Mouse (Mus musculus) frontal cortex, postnatal 36 days (tissue): ENCODE results near the gene Islr2.
"Not testable (repeated sequence)": the region's sequence is repeated elsewhere in the genome, so short reads cannot be mapped to it uniquely, and the experiment has no call there.

Experiments
- DNase-seq, 2 experiments: peaks; one replicate each; pipeline ENCODE4 v3.0.0; 2022; ENCODE audit warnings: low spot score in 2 of 2

The Islr2 gene

DNA sequence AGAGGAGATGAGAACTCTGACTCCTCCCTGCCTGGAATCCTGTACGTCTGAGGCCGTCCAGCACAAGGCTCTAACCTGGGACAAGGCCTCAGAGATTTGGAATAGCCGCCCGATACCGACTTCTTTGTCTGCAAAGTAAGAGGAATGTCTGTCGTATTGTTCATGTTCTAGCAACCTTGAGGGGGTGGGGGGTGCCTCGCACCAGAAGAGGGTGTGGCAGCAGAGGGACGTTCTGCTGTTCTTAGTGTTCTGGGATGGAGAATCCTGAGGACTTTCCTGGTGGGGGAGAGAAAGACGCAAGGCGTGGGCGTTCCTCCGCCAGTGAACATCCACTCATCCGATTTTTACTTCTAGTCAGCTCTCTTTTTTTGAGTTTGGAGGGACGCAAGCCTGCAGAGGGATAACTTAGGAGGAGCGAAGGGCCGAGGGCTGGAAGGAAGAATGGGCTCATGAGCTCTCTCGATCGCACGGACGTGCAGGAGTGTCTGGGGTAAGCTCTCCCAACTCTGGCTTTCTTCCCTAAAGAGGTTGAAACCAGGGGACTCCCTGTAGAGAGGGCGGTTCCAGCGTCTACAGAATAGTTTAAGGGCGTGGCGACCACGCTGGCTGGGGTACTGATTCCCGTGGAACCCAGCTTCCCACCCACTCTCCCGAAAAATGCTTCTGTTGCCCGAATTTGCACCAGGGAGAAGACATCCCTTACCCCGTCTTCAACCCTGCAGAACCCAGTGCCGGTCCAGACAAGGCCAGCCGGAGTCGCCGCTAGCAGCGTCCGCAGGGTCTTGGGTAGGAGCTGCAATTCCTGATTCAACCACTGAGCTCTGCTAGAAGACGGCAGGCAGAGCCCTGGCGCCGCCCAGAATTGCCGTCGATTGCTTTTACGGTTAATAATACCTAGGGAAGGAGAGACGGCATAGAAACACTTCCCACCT, at the start of gene Islr2, which contains the start of gene Islr:
TSS of gene Islr2 (minus strand) at position 804 of the 932 bp plus-strand sequence.
TSS of gene Islr (minus strand) at position 791 of the 932 bp plus-strand sequence.
- peak in 1 of 2 experiments; percentile 37 for DNase-seq

DNA sequence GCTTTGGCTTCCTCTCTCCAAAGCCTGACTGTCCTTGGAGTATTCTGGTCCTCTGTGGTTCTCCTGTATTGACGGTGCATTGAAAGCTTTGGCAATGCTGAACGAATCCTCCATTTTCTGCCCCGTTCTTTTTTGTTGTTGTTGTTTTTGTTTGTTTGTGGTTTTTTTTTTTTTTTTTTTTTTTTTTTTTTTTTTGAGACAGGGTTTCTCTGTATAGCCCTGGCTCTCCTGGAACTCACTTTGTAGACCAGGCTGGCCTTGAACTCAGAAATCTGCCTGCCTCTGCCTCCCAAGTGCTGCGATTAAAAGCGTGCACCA, 49.6 kb upstream of the Islr2 start:
- DNase-seq, result not testable (repeated sequence)

DNA sequence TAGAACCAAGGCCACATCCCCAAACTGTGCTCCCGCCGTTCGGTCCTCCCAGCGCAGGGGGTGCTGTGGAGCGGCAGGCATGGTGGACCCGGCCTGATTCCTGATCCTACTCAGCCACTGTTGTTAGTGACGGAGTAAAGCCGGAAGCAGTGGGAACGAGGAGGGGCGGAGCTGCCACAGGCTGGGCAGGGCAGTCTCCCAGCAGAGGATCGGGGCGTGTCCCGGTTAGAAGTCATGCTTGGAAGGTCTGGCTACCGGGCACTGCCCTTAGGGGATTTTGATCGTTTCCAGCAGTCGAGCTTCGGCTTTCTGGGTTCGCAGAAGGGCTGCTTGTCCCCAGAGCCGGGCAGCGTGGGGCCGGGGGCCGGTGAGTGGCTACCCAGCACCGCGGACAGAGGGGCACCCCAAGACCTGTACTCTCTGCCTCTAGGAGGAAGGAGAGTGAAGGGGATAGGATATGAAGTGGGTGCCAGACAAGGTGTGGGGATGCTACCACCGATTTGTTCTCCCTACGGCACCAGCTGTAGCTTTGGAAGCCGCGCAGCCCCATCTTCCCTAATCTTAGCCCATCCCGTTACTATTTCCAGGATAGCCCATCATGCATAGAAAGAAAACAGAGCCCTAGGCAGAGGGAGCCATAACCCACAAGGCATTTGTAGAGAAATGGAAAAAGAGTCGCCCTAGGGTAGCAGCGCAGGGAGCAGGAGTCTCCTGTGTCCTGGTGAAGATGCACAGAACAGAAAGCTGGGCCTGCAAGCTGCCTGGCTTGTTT, 49.1 kb upstream of the Islr2 start, which contains the start of gene Stoml1:
TSS of gene Stoml1 (plus strand) at position 132 of the 772 bp plus-strand sequence.
- peak; percentile 91 to 93 for DNase-seq

DNA sequence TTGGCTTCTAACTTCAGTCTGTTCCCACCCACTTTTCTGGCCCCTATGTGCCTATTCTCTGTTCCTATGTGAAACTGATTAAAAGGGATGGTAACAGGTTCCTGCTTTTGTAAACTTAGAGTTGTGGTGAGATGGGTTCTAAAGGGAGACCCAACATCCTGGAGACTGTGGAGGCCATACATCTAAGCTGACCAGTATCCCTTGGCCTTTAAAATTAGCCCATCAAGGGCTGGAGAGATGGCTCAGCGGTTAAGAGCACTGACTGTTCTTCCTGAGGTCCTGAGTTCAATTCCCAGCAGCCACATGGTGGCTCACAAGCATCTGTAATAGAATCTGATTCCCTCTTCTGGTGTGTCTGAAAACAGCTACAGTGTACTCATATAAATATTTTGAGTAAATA, 46.6 kb upstream of the Islr2 start:
- not testable (repeated sequence) for DNase-seq

DNA sequence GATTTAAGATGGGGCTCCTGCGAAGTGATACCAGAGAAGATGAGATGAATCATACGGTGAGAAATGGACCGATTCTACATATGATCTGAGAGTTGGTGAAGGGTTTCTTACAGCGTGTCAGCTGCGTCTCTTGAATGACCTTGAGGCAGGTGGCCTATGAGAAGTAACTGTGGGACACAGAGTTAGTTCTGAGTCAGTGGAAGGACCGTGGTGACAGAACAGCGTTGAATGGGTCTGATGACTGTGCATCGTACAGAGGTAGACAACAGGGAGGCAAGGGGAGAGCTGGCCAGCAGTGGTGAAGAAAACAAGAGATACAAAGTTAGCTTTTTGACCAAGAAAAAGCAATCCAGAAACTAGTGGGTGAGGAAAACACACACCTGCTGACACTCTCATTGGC, 46.2 kb upstream of the Islr2 start:
- DNase-seq, result no peak

DNA sequence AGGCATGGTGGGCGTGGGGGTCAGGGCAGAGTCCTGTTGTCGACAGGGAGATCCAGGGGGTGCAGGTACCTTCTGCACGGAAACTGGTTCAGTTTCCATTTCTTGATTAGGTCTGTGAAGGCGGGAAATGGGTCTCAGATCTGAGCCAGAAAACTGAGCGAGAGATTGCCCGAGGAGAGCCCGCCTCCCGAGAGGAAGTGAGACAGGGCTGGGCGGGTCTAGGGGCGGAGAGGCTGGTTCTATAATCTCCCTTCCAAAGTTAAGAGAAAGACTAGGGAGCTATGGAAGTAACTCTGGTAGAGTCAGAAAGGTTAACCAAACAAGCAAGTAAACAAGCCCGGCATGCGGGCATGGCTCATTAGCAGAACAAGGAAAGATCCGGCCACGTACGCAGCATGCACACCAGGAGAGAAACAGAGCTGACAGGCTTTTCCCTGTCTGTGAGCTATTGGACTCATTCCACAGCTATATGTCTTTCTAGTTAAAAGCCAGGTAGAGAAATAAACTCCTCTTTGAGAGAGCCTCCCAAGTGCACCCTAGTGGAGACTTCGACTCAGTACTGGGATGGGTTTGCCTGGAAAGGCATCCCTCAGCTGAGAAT, 45.6 kb upstream of the Islr2 start, which contains the start of gene Pml:
TSS of gene Pml (minus strand) at position 195 of the 601 bp plus-strand sequence.
- peak; percentile 54 to 69 for DNase-seq

DNA sequence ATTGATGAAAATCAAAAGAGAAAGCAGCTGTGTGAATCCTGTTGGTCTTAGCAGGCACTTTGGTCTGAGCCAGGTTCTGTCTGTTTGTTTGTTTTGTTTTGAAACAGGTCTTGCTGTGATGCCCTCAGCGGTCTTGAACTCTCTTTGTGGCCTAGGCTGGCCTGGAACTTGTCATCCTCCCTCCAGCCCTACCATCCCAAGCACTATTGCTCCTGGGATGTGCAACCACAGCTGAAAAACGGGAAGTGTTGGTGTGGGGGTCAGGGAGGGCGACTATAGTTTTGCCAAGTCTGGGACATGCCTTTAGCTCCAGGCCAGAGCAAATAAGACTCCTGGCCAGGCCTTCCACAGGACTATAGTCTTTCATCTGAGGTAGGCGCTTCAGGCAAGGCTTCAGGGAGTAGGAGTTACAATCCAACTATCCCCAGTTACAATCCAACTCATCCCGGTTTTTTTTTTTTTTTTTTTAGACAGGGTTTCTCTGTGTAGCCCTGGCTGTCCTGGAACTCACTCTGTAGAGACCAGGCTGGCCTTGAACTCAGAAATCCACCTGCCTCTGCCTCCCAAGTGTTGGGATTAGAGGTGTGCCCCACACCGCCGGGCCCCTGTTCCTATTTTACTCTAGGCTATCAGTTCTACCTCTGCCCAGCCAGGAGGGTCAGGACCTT, 44.8 kb upstream of the Islr2 start:
- DNase-seq, result no peak

DNA sequence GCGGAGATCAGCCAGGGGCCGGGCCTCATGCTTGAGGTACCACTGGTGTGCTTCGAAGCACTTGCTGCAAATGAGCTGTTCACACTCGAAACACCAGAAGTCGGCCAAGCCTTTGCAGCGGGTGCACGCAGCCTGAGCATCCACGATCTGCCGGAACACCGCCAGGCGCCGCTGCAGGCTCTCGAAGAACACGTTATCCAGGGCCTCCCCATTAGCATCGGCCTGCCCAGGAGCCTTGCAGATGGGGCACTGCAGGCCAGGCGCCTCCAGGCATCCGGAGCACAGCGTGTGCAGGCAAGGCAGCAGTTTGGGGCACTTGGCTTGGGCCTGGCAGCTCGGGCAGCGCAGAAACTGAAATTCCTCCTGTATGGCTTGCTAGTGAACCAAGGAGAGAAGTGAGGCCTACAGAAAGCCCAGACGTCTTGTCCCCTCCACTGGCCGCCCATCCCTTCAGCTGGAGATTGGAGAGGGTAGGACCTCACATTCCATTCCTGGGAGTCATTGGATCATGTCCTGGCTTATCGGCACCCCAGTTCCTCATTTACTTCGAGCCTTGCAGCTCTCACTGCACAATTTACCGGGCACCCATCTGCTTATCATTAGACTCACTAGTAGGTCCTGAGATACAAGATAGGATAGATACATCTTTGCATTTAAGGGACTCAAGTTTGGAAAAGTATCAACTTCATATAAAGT, 43.1 kb upstream of the Islr2 start:
- DNase-seq, result peak; percentile 65 to 86

DNA sequence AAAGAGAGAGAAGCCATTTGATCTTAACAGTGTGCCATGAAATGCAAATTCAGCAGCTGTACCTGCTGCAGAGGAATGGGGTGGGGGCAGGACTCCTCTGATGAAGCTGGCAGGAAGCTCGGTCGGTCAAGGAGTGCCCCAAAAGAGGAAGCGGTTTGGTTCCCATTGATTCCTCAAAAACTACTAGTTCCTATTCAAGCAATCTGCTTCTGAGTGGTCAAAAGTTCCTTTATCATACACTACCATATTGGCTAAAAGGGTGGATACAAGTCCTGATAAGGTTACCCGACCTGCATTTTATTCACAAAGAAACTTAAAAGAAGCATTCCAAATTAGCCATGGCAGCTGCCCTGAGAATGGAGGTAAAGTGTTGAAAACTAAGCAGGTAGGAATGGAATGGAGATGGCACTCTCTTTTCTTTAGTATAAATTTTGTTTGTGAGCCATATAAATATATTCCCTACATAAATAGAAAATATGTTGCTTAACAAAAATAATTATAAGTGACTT, 42.0 kb upstream of the Islr2 start:
- DNase-seq, result no peak

DNA sequence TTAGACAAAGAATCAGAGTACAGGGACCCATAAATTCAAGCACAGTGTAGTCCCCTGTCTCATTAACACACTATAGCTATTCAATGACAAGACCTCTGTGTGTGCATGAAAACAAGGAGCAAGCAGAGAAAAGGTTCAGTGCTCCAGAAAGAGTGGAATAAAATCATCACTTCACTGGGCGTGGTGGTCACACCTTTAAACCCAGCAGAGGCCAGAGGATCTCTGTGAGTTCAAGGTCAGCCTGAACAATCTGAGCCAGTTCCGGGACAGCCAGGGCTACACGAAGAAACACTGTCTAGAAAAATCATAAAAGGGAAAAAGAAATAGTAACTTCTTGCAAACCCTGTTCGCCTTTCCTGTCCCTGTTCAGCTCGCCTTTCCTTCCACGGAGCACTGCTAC, 39.6 kb upstream of the Islr2 start:
- no peak for DNase-seq

DNA sequence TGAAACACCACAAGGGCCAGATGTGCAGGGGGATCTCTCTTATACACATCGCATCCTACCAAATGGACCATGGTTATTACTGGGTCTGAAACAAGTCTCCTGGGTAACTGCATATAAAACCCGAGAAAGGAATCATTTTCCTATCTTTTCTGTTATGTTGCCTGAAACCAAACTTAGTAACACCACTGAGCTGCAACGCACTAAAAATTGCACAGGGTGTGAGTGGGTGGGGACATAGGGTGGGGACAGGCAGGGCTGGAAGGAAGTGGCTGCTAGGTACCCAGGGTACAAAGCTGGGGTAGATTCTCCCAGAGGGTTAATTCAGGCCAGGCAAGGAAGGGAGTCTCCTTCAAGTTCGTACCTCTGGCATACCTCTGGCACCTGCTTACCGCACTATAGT, 38.6 kb upstream of the Islr2 start:
- peak in 1 of 2 experiments; percentile 56 for DNase-seq

DNA sequence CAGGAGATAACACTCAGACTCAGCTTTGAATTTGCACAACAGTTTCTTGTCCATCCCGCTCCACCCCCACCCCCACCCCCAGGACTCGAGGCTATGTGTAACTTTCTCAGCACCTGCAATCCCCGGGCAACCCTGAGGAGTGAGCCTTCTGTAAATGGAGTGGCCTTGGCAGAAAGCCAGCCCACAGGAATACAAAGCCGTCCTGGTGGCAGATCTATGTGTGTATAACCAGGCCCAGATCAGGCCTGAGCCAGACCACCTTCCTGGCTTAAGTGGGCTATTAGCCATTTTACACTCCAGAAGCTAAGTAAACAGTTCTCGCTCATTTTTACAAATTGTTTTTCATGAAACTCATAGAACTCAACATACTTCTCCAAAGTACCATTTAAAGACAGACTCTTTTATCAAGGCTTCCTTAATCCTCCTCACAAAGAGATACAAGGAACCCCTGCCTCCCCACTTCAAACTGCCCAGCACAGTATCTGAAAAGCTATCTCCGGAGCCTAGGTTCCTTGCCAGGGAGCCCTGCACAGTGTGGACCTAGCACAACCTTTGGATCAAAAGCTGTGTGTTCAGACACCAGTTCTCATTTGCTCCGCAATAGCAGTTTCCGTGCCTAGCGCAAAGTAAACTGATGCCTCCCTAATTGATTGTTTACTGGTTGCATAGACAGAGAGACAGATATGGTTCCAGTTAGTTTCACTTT, 37.8 kb upstream of the Islr2 start:
- no peak for DNase-seq

DNA sequence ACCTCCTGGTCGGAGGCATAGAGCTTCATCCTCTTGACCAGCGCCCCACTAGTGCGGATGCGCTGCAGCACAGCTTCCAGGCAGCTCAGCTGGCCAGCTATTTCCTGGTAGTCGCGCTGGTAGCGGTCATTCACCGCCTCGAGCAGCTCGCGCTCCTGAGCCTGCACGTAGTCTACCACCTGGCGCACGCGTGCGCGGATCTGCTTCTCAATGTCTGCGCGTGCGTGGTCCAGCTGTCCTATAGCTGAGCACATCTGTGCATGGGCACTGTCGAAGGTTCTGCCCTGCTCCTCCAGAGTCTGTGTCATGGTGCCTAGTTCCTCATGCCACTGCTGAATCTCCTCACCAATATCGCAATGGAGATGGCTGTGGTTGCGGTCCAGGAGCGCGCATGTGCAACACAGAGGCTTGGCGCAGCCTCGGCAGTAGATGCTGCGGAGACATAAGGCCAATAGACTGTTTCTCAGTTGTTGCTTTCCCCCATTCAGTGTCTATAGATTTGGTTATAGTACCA, 30.4 kb upstream of the Islr2 start:
- DNase-seq, result no peak

DNA sequence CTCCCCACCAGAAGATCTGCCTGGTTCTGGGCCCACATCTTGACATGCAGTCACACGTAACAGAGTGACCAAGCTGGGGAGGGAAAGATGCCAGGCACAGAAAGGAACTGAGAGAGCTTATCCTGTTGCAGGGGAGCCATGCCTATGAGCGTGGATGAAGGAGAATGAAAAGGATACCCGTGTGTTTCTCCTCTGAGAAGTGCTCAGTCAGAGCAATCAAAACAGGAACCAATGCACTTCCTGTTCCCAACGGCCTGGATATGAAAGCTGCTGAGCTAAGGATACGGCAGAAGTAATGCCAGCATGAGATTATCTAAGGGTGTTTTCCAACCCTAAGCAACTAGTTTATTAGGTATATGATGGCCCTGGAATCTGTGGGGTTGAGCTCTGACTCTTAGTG, 28.3 kb upstream of the Islr2 start:
- no peak for DNase-seq

DNA sequence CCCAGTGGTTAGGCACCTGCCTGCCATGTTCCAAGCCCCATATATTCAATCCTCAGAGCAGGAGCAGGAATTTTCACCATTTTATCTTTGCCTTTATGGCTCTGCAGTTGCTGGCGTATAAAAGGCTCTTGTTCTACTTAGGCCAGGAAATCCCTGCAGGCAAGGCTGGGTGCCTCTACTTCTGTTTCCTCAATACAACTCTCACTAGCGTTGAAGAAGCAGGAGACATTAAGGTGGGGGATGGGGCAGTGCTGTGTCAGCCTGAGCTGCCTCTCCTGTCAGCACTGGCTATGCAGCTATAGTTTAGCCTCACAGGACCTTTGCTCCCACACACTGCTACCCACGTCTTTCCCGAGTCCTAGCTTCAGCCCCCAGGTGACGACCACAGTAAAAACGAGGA, 27.6 kb upstream of the Islr2 start:
- DNase-seq, result no peak

DNA sequence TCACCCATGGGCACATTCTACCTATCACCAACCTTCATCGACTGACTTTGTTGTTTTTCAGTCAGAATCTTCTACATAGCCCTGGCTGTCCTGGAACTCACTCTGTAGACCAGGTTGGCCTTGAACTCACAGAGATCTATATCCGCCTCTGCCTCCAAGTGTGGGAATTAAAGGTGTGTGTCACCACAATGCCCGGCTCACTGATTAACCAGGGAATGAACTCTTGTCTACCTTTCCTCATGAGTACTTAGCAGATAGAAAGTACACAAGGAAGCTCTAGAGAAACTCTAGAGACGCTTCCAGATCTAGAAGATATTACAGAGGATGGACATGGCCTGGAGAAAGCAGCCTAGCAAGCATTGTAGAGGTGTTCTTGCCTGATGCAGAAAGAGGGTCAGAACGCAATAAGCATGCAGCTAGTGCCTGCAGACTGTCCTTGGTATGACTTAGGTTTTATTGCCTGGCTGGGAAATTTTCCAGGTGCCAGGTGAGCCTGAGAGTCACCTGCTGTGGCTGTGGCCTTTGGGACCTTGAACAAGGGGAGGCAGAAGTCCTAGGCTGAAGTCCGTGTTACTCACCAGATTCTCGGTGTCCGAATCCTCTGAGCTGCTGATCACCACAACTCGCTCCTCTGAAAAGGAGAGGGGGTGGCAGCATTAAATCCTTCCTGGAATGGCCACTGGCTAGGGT, 24.8 kb upstream of the Islr2 start:
- no peak for DNase-seq

DNA sequence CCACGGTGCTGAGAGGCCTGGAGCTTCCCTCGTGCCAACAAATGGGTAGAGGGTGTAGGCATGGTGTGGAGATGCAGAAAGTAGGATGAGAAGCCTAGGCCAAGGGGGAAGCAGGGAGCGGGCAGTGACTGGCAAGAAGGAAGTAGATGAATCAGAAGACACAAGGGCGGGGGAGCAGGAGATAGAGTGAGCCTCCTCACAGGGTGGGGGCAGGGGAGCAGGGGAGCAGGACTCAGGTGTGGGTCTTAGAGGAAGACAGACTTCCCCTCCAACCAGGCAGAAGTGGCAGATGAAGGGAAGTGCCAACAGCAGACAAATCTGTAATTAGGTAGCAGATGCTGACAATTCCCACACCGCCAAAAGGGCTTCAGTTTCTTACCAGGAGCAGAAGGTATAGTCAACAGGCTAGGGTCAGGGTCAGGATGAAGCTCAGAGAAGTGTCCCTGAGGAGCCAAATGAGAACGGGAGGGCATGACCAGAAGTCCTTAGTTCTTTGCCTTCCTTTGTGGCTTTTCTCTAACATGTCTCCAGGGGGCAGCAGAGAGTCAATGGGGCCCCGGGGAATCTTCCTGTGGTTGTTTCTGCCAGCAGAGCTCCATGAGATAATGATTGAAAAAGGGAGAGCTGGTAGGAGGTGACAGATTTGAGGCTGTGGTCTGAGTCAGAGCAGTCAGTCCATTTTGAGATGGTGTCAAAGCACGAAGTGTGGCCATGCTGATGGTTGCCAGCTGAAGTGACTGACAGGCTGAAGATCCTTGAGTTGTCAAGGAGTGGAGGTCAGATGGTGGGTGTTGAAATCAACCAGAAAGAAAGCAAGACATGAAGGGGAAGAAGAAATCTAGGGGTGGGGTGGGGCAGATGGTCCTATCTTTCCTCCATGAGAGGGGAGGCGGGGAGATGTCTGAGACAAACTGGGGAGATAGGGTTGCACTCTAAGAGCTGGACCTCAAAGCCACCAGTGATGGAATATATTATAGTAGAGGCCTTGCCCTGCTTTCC, 22.1 kb upstream of the Islr2 start:
- peak in 1 of 2 experiments; percentile 44 for DNase-seq

DNA sequence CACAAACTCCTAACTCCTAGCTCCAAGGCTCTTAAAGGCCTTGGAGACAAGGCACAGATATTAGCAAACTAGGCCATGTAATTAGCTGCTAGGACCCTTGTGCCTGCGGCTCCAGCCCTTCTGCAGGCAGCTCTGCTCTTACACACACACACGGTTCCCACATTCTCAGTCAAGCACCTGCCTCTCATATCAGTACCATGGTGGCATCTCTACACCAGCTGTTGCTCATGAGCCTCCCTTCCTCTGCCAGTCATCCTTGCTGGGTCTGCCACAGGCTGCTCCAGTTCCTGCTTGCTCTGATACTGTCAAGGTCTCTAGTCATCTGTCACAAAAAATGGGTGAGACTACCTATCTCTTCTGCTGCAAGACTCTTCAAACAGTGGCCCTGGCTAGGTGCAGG, 20.2 kb upstream of the Islr2 start:
- DNase-seq, result no peak
